Mouse (Mus musculus) layer of hippocampus, postnatal 14 days (tissue): Measurements from ENCODE around the gene Ppp3ca. TPM values are rescaled to one million over a fixed set of nuclear protein-coding genes. Genes with fewer than 3 reads are reported as not detected.

Source experiments
- DNase-seq, 2 experiments: peaks; one replicate each; pipeline ENCODE4 v3.0.0; 2021 to 2022; ENCODE audit warnings: low spot score in 2 of 2, mixed read lengths in 1 of 2
- total RNA-seq, 2 experiments: library from RNA; stranded (reverse); gene quantifications; 2 replicates each; pipeline ENCODE4 v1.2.3; 2021

Ppp3ca gene
- total RNA-seq, 2 experiments from 2014 or later: 988 to 997 TPM

DNA sequence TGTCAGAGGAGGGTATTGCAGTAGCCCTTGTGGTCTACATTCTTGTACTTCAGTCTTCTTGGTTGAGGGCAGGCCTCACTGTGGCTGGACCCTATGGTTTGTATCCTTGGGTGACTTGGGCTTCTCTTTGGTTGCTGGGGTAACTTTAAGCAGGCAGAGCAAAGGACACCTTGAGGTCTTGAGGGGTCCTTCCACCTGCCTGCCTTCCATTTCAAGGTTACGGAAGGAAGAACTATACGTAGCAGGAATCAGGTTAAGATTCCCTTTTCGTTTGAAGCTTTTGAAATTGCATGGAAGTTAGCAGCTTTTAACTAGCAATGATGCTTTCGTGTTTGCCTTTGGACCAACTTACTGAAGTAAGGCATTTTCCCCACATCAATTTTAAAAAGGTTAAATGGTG, 51.3 kb downstream of the Ppp3ca start:
- DNase-seq: no peak

- no peak for DNase-seq
Observed at GRCm38 (mm10) chr3:136721804-136722427, 52.0 kb downstream of the Ppp3ca start.

- no peak for DNase-seq
Observed at GRCm38 (mm10) chr3:136722493-136722892, 52.6 kb downstream of the Ppp3ca start.

DNA sequence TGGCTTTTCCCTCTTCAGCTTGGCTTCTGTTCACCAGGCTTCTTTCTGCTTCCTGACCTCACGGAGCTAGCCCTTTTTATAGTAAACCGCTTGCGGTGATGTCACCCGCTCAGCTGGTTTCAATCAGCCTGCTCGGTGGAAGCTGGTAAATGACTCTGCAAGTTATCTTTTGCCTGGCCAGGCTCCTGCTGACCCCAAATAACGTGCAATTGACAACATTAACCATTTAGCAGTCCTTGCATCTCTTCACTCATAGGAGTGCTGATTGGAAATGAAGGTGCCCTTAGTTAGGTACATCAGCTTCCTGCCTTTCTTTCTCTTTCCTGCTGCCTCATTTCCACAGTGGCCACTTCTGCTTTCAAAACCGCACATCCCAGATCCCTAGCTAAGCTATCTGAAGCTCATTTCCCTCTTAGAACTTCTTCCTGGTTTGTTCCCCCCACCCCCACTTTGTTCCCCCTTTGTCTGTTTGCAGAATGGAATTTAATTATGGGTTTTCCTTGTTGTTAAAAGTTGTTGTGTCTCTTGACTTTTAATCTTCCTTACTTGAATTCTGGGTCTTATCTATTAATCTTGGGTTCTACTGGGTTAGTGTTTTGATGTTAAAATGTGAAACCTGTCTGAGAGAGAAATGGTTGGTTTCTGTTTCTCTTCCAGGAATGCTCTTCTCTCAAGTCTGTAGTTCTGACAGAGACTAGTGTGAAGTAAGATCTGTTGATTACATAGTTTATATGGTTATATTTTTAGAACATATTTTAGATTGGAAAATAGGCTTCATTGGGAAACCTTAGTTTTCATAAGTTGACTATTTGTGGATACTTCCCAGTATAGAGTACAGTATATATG, 55.6 kb downstream of the Ppp3ca start:
- DNase-seq: no peak

- no peak for DNase-seq
Observed at GRCm38 (mm10) chr3:136727877-136728276, 58.0 kb downstream of the Ppp3ca start.

- DNase-seq: no peak
Observed at GRCm38 (mm10) chr3:136729978-136730377, 60.1 kb downstream of the Ppp3ca start.

DNA sequence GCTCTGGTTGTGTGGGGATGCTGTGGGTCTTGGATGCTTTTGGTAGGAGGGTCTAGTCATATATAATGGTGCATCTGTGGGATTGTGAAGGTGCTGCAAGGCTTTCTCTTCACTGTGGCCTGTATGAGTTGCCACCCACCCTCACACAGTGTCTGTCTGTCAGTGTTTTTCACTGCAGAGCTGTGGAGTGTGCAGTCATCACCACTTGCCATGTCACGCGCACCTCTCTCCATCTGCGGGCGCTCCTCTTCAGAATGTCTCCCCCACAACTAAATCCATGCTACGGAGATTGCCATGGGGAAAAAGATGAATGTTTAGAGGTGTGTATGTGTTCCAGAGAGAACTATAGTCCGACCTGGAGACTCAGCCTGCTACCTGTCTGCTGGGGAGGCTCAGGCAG, 61.7 kb downstream of the Ppp3ca start:
- no peak for DNase-seq

DNA sequence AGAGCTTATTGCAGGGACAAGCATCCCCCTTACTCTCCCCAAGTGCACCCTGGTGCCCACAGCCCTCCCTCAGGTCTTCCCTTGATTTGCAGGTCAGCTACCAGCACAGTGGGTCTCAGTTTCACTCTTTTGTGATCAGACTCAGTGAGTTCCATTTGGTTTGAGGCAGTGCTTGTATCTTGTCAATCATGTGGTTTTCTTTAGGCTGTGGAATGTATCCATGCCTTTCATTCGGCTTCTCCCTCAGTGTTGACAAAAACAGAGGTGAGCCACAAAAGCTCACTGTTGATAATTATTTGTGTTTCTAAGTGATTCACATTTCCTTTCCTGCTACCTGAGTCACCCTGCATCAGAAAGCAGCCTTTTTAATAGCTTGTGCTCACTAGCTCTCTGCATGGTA, 66.1 kb downstream of the Ppp3ca start:
- DNase-seq: no peak

DNA sequence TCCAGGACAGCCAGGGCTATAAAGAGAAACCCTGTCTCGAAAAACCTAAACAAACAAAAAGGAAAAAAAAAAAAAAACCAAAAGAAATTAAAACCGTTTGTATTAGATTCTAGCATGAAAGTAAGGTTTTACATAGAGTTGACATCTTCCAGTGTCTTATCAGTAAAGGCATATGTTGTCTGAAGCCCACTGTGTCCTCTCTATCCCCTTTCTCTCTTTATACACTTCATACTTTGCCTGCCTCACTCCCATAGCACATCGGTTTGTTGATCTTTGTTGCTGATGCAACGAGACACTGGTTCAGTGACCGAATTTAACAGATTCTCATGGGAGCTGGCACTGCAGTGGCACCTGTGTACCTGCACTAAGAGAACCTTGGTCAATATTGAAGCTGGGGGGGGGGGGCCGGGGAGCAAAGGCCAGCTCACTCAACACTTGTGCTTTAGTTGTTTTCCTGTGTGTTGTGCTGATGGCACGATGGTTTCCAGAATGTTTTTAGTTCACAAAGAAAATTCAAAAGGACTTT, 66.9 kb downstream of the Ppp3ca start:
- DNase-seq: no peak

DNA sequence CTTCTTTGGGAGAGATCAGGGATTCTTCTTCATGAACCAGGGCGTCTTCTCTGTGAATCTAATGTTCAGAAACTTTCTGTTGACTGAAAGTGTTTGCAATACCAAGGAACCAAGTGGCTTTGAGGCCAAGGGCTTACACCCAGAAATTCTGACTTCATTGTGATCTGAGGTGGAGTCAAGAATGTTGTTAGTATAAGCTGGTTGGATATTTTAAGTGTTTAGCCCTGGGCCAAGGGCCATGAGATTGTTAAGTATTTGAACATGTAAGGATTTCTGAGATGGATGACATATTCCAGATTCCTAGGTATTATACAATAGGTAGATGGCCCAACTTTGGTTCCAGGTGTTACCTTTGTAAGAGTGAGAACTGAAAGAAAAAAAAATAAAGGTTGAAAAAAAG, 68.5 kb downstream of the Ppp3ca start:
- DNase-seq: no peak

DNA sequence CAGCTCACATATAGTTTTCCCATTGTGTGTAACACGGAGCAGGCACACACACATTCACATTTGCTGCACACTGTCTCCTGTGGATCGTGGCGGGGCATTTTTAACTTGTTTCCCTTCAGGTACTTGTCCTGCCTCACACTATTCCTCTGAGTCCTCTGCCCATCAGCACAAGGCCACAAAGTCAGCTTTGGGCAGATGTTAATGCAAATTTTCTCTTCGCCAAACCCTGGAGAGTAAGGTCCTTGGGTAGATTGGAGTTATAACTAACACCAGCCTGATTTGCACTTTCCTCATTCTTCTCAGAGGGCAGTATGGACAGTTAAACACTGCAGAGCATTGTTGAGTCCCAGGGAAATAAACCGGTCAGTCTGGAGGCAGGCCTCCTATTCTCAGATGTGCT, 69.0 kb downstream of the Ppp3ca start:
- no peak for DNase-seq

DNA sequence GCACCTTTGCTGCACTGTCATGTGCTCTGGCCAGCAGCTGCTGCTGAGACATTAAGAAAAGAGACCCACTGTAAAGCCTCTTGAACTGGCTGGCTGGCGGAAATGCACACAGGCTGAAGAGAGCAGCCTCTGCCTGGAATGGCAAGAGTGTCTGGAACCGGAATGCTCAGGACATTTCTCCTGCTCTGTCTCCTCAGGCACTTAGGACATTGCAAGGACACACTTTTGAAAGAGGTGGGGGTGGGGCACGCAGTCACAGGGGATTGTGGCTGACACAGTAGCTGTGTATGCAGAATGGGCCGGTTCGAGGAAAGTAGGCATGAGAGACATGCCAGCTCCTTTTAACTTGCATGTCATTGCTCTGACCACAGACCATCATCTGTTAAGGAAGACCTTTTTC, 71.7 kb downstream of the Ppp3ca start:
- no peak for DNase-seq

GRCm38 (mm10) chr3:136742258-136743057, 72.5 kb downstream of the Ppp3ca start:
- no peak for DNase-seq

DNA sequence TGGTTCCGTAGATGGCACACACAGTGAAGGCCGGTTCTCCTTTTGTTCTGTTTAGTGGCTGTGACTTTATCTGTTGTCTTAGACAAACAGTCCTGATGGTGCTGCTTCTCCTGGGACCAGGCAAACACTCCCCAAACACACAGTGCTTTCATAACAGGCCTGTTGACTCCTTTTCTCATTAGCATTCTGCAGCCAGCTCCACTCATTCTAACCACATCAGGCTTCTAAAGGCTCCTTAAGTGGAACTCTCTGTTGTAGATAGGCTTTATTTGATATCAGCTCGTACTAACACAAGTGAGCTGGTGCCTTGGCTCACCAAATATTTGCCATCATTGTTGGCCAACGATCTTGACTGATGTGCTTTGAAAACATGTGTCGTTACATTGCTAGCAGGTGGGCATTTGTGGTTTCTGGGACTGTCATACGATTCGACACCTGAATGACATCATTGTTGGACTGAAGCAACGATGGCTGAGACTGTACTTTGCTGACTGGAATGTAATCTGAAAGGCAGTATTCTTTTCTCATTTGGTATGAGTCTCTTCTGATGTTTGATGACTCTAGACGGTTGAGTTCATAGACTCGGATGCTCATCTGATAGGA, 74.5 kb downstream of the Ppp3ca start:
- DNase-seq: no peak

GRCm38 (mm10) chr3:136745456-136745855, 75.5 kb downstream of the Ppp3ca start:
- no peak for DNase-seq

GRCm38 (mm10) chr3:136748761-136749476, 79.0 kb downstream of the Ppp3ca start:
- DNase-seq: no peak

DNA sequence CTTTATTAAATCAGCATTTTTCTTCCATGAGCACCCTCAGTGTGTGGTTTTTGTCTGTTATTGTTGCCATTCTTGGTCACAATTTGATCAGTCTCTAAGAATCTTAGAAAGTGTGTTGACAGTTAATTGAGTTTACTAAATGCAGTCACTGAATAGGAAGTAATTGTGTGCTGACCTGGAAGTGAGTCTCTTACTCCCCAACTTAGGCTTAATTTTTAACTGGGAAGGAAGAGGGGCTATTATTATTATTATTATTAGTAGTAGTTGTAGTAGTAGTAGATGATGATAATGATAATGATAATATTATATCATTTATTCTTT, 79.5 kb downstream of the Ppp3ca start:
- DNase-seq: no peak

GRCm38 (mm10) chr3:136749951-136750350, 80.0 kb downstream of the Ppp3ca start:
- DNase-seq: no peak

DNA sequence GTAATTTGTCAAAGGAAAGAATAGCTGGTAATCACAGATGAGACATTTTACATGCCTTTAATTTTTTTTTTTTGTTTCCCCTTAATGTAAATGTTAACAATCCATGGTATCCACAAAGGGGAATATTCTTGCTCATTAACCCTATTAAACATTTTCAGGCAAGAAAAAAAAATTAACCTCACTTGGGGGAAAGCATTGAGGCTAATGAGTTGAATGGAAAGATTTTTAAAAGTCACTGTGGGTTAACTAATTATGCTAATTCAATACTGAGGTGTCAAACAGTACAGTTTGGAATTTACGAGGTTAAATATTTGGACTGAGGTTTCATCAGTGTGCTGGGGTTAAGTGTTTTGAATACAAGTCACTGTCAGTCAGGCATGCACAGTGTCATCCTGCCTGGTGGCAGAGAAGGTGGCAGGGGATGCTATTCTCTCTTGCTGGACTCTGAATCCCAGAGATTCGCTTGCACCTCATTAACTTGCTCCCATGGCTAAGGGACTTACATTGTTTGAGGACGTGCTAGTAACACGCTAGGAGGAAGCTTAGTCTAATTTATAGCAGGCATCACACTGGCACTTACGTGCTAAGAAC, 82.3 kb downstream of the Ppp3ca start:
- DNase-seq: no peak

DNA sequence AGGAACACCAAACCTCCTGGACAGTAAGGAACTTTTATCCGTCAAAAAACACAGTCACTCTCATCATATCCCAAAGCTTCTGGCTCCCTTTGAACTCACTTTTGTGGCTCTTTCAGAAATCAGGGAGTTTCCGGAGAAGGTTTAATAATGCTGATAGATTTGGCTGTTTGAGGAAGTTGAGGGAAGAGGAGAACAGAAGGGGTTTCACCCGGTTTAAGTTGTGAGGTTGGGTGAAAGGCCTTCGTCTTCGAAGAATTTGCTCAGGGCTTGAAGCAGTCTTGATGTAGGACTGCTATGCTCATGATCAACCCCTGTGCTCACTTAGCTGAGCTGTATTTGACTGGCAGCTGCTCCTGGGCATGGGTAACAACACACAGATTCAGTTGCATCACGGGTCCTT, 86.2 kb downstream of the Ppp3ca start:
- no peak for DNase-seq
